Mouse (Mus musculus) MEL (cell line): ENCODE results near the gene Rapgef1. TPM values are rescaled to one million over a fixed set of nuclear protein-coding genes. Genes with fewer than 3 reads are reported as not detected.

Experiments
- DNase-seq: peaks from one replicate; pipeline ENCODE4 v3.0.0; 2011; ENCODE audit warnings: low read depth, low spot score
- H3K27ac ChIP-seq: 2 replicates; pipeline ENCODE4 v1.5.1; 2012; ENCODE audit warnings: low read depth, mild to moderate bottlenecking, control low read depth, low read length, moderate library complexity; ENCODE audit not compliant: control insufficient read depth
- H3K27me3 ChIP-seq, 2 experiments: fragments of 150-350 bp in 1 of 2; sonication (generic) in 1 of 2; 2 replicates each; pipeline ENCODE4 v1.6.1; 2012; ENCODE audit warnings: low read length in 2 of 2, mild to moderate bottlenecking in 2 of 2, improper control_type of control experiment in 1 of 2, moderate library complexity in 1 of 2; ENCODE audit not compliant: insufficient read depth in 2 of 2, control insufficient read depth in 1 of 2
- H3K36me3 ChIP-seq, 2 experiments: 2 replicates each; pipeline ENCODE4 v1.6.1; 2012 to 2014; ENCODE audit warnings: low read length in 2 of 2, improper control_type of control experiment in 1 of 2, inconsistent platforms in 1 of 2, mild to moderate bottlenecking in 1 of 2; ENCODE audit not compliant: insufficient read depth in 2 of 2, control insufficient read depth in 1 of 2
- H3K4me1 ChIP-seq, 2 experiments: fragments of 150-350 bp in 1 of 2; sonication (generic) in 1 of 2; 2 replicates each; pipeline ENCODE4 v1.6.1; 2012; ENCODE audit warnings: low read length in 2 of 2, improper control_type of control experiment in 1 of 2, mild to moderate bottlenecking in 1 of 2; ENCODE audit not compliant: insufficient read depth in 2 of 2, control insufficient read depth in 1 of 2
- H3K4me3 ChIP-seq, 2 experiments: fragments of 150-350 bp in 1 of 2; sonication (generic) in 1 of 2; 2 replicates each; pipeline ENCODE4 v1.5.1; 2012; ENCODE audit warnings: low read depth in 2 of 2, low read length in 2 of 2, mild to moderate bottlenecking in 2 of 2, moderate library complexity in 2 of 2, control low read depth in 1 of 2, improper control_type of control experiment in 1 of 2; ENCODE audit not compliant: control insufficient read depth in 1 of 2, insufficient read depth in 1 of 2
- H3K79me2 ChIP-seq: 2 replicates; pipeline ENCODE4 v1.6.1; 2012; ENCODE audit warnings: mild to moderate bottlenecking, low read length, moderate library complexity; ENCODE audit not compliant: control insufficient read depth, poor library complexity, insufficient read depth
- H3K9ac ChIP-seq: 2 replicates; pipeline ENCODE4 v1.6.1; 2012; ENCODE audit warnings: low read depth, mild to moderate bottlenecking, control low read depth, low read length, moderate library complexity; ENCODE audit not compliant: control insufficient read depth, poor library complexity, severe bottlenecking
- H3K9me3 ChIP-seq: fragments of 150-350 bp; sonication (generic); replicated peaks from 2 replicates; pipeline ENCODE4 v1.6.1; 2012; ENCODE audit warnings: mild to moderate bottlenecking, low read length, improper control_type of control experiment, moderate library complexity; ENCODE audit not compliant: insufficient read depth
- BHLHE40 ChIP-seq: IDR thresholded peaks from 2 replicates; pipeline ENCODE4 v1.6.1; 2012; ENCODE audit warnings: low read depth, mild to moderate bottlenecking, inconsistent platforms, low read length, improper control_type of control experiment, borderline replicate concordance
- CHD1 ChIP-seq: IDR thresholded peaks from 2 replicates; pipeline ENCODE4 v1.6.1; 2012; ENCODE audit warnings: low read depth, mild to moderate bottlenecking, inconsistent platforms, low read length, improper control_type of control experiment
- CHD2 ChIP-seq: IDR thresholded peaks from 2 replicates; pipeline ENCODE4 v1.6.1; 2011; ENCODE audit warnings: low read length, improper control_type of control experiment
- E2F4 ChIP-seq: IDR thresholded peaks from 2 replicates; pipeline ENCODE4 v1.6.1; 2011; ENCODE audit warnings: low read depth, low read length, improper control_type of control experiment, borderline replicate concordance
- ELF1 ChIP-seq: IDR thresholded peaks from 2 replicates; pipeline ENCODE4 v1.6.1; 2014; ENCODE audit warnings: low read depth, mild to moderate bottlenecking, inconsistent platforms, low read length, improper control_type of control experiment, moderate library complexity
- EP300 ChIP-seq, 2 experiments: IDR thresholded peaks; 2 replicates each; pipeline ENCODE4 v1.6.1; 2011; ENCODE audit warnings: improper control_type of control experiment in 2 of 2, low read length in 2 of 2, low read depth in 1 of 2, mild to moderate bottlenecking in 1 of 2
- ETS1 ChIP-seq: IDR thresholded peaks from 2 replicates; pipeline ENCODE4 v1.6.1; 2012; ENCODE audit warnings: low read depth, mild to moderate bottlenecking, inconsistent platforms, low read length, improper control_type of control experiment, moderate library complexity
- GATA1 ChIP-seq: IDR thresholded peaks from 2 replicates; pipeline ENCODE4 v1.6.1; 2011; ENCODE audit warnings: low read depth, low read length, improper control_type of control experiment
- HCFC1 ChIP-seq: IDR thresholded peaks from 2 replicates; pipeline ENCODE4 v1.6.1; 2012; ENCODE audit warnings: low read depth, mild to moderate bottlenecking, inconsistent platforms, low read length, improper control_type of control experiment, moderate library complexity
- JUND ChIP-seq: IDR thresholded peaks from 2 replicates; pipeline ENCODE4 v1.6.1; 2011; ENCODE audit warnings: low read depth, mild to moderate bottlenecking, improper control_type of control experiment, low read length
- KAT2A ChIP-seq: conservative IDR thresholded peaks from 2 replicates; pipeline ENCODE4 v1.6.1; 2012; ENCODE audit warnings: low read depth, low read length, improper control_type of control experiment, inconsistent platforms
- MYB ChIP-seq: IDR thresholded peaks from 2 replicates; pipeline ENCODE4 v1.6.1; 2011; ENCODE audit warnings: mild to moderate bottlenecking, low read depth, low read length, improper control_type of control experiment
- NRF1 ChIP-seq: IDR thresholded peaks from 2 replicates; pipeline ENCODE4 v1.6.1; 2014; ENCODE audit warnings: low read depth, mild to moderate bottlenecking, inconsistent platforms, low read length, improper control_type of control experiment, moderate library complexity; ENCODE audit not compliant: poor library complexity, insufficient read depth, severe bottlenecking
- POLR2A ChIP-seq, 2 experiments: IDR thresholded peaks; 2 replicates each; pipeline ENCODE4 v1.6.1; 2011 to 2012; ENCODE audit warnings: low read length in 2 of 2, mild to moderate bottlenecking in 2 of 2, control low read depth in 1 of 2, improper control_type of control experiment in 1 of 2, low read depth in 1 of 2, moderate library complexity in 1 of 2; ENCODE audit not compliant: control insufficient read depth in 1 of 2, insufficient read depth in 1 of 2, poor library complexity in 1 of 2
- POLR2AphosphoS5 ChIP-seq: IDR thresholded peaks from 2 replicates; pipeline ENCODE4 v1.6.1; 2012; ENCODE audit warnings: low read depth, borderline replicate concordance, mild to moderate bottlenecking, inconsistent platforms, low read length, moderate library complexity, mixed read lengths
- RAD21 ChIP-seq: IDR thresholded peaks from 2 replicates; pipeline ENCODE4 v1.6.1; 2011; ENCODE audit warnings: mild to moderate bottlenecking, low read depth, low read length, improper control_type of control experiment
- RCOR1 ChIP-seq: IDR thresholded peaks from 2 replicates; pipeline ENCODE4 v1.6.1; 2012; ENCODE audit warnings: low read depth, mild to moderate bottlenecking, inconsistent platforms, low read length, improper control_type of control experiment
- SMC3 ChIP-seq: IDR thresholded peaks from 2 replicates; pipeline ENCODE4 v1.6.1; 2011; ENCODE audit warnings: low read depth, low read length, improper control_type of control experiment
- TAL1 ChIP-seq: IDR thresholded peaks from 2 replicates; pipeline ENCODE4 v1.6.1; 2012; ENCODE audit warnings: mild to moderate bottlenecking, inconsistent platforms, low read length, moderate library complexity, mixed read lengths
- TBP ChIP-seq: IDR thresholded peaks from 2 replicates; pipeline ENCODE4 v1.8.0; 2011; ENCODE audit warnings: low read depth, low read length, improper control_type of control experiment
- USF1 ChIP-seq: IDR thresholded peaks from 2 replicates; pipeline ENCODE4 v1.6.1; 2014; ENCODE audit warnings: low read depth, mild to moderate bottlenecking, inconsistent platforms, low read length, improper control_type of control experiment, moderate library complexity
- USF2 ChIP-seq, 2 experiments: IDR thresholded peaks; 2 replicates each; pipeline ENCODE4 v1.6.1; 2011 to 2012; ENCODE audit warnings: improper control_type of control experiment in 2 of 2, low read length in 2 of 2, borderline replicate concordance in 1 of 2, inconsistent platforms in 1 of 2, low read depth in 1 of 2, mild to moderate bottlenecking in 1 of 2; ENCODE audit not compliant: insufficient read depth in 1 of 2
- ZC3H11A ChIP-seq: IDR thresholded peaks from 2 replicates; pipeline ENCODE4 v1.6.1; 2012; ENCODE audit warnings: low read depth, mild to moderate bottlenecking, inconsistent platforms, low read length, improper control_type of control experiment
- ZKSCAN1 ChIP-seq: IDR thresholded peaks from 2 replicates; pipeline ENCODE4 v1.6.1; 2012; ENCODE audit warnings: low read depth, mild to moderate bottlenecking, inconsistent platforms, low read length, improper control_type of control experiment, moderate library complexity
- polyA plus RNA-seq, 2 experiments: library from polyadenylated mRNA; stranded (reverse) in 1 of 2; unstranded in 1 of 2; fragments of >175 nt in 1 of 2; fragments of >200 nt in 1 of 2; gene quantifications; 2 replicates each; pipeline versions ENCODE4 v1.2.1 to v1.2.4; 2012; ENCODE audit warnings: low replicate concordance in 2 of 2, low read depth in 1 of 2; ENCODE audit not compliant: insufficient read length in 2 of 2, insufficient read depth in 1 of 2, missing spikeins in 1 of 2
- total RNA-seq: library from RNA; depleted of rRNA; stranded (reverse); fragments of 300-350 nt; gene quantifications from 2 replicates; pipeline ENCODE4 v1.2.3, GENCODE M21; 2012

Gene Rapgef1
- total and polyA plus RNA-seq, 3 experiments = 57.2 to 88.3 (median 77.0) TPM

- TF ChIP-seq E2F4 = no peak
- TF ChIP-seq KAT2A = no peak
- TF ChIP-seq HCFC1 = no peak
- no peaks in the 10 kb centered on the region for H3K9me3 ChIP-seq
- no peak overlapping the region for H3K4me3 ChIP-seq
- DNase-seq = no peak
- H3K79me2 ChIP-seq = no peaks in the 10 kb centered on the region
- no peak overlapping the region for H3K9ac ChIP-seq
- no peak overlapping the region for H3K27ac ChIP-seq
- peaks cover 0 to 2% of the 10 kb centered on the region in 2 experiments; a peak in 1 of 4 replicates for H3K36me3 ChIP-seq
- H3K27me3 ChIP-seq = no peaks in the 10 kb centered on the region
- 0 out of 4 replicates have a peak, but pooled peaks cover 0 to 2% of the 10 kb centered on the region in 2 experiments for H3K4me1 ChIP-seq
Observed at GRCm38 (mm10) chr2:29732559-29732958, 113.0 kb downstream of the Rapgef1 start.

GRCm38 (mm10) chr2:29733348-29733747 lies 113.8 kb downstream of the Rapgef1 start:
- no peaks in the 10 kb centered on the region for H3K9me3 ChIP-seq
- no peak for TF ChIP-seq RAD21
- no peak for TF ChIP-seq ZKSCAN1
- TF ChIP-seq ETS1 = no peak
- no peak for TF ChIP-seq POLR2A (IDR thresholded peaks at IDR 0.05; ENCODE audit: control insufficient read depth in 1 of 2, insufficient read depth in 1 of 2, low read depth in 1 of 2, low read length in 2 of 2, poor library complexity in 1 of 2)

GRCm38 (mm10) chr2:29735708-29736107 lies 116.2 kb downstream of the Rapgef1 start:
- Histone ChIP-seq H3K27me3 (no peaks in the 10 kb centered on the region), H3K4me1 (no peaks in the 10 kb centered on the region), H3K79me2 (no peaks in the 10 kb centered on the region), H3K9me3 (no peaks in the 10 kb centered on the region), H3K9ac (no peak overlapping the region), H3K4me3 (no peak overlapping the region), H3K36me3 (no peaks in the 10 kb centered on the region; a peak in 1 of 4 replicates), H3K27ac (no peak overlapping the region)
- no peak for DNase-seq
- no peak for TF ChIP-seq CHD1
- TF ChIP-seq USF2 (IDR thresholded peaks at IDR 0.05; ENCODE audit: borderline replicate concordance in 1 of 2, insufficient read depth in 1 of 2, low read depth in 1 of 2, low read length in 2 of 2) = no peak
- no peak for TF ChIP-seq ETS1
- TF ChIP-seq GATA1 = no peak
- no peak for TF ChIP-seq POLR2AphosphoS5
- TF ChIP-seq NRF1 = no peak
- TF ChIP-seq JUND = no peak
- no peak for TF ChIP-seq HCFC1
- no peak for TF ChIP-seq ZC3H11A
- no peak for TF ChIP-seq MYB
- no peak for TF ChIP-seq CHD2
- TF ChIP-seq SMC3 = no peak
- TF ChIP-seq TAL1 = no peak
- TF ChIP-seq TBP = no peak
- TF ChIP-seq BHLHE40 = no peak
- TF ChIP-seq USF1 = no peak
- TF ChIP-seq EP300 (IDR thresholded peaks at IDR 0.05; ENCODE audit: low read depth in 1 of 2, low read length in 2 of 2) = no peak
- no peak for TF ChIP-seq ELF1
- no peak for TF ChIP-seq RCOR1

More at GRCm38 (mm10) chr2:29733348-29733747, 113.8 kb downstream of the Rapgef1 start:
- Histone ChIP-seq H3K79me2 (no peaks in the 10 kb centered on the region), H3K36me3 (peaks cover 0 to 2% of the 10 kb centered on the region in 2 experiments; a peak in 1 of 4 replicates), H3K4me3 (no peak overlapping the region), H3K9ac (no peak overlapping the region), H3K27me3 (no peaks in the 10 kb centered on the region), H3K27ac (no peak overlapping the region), H3K4me1 (0 out of 4 replicates have a peak, but pooled peaks cover 0 to 2% of the 10 kb centered on the region in 2 experiments)
- DNase-seq = no peak
